Mouse (Mus musculus) cerebellum, adult 18-20 months (tissue): ENCODE results near the gene Efna4.

Experiments used
- DNase-seq, 2 experiments: peaks; one replicate each; pipeline ENCODE4 v3.0.0; 2021

Efna4 gene

GRCm38 (mm10) chr3:89337721-89338578 is at the start of gene Efna4:
TSS of gene Efna4 (minus strand) at chr3:89338028.
- no peak for DNase-seq

GRCm38 (mm10) chr3:89386438-89387420 is 48.9 kb upstream of the Efna4 start:
- DNase-seq, result no peak

GRCm38 (mm10) chr3:89385451-89385850 is 47.6 kb upstream of the Efna4 start:
- DNase-seq, result no peak

GRCm38 (mm10) chr3:89384331-89385076 is 46.7 kb upstream of the Efna4 start:
- no peak for DNase-seq

GRCm38 (mm10) chr3:89383651-89384255 is 45.9 kb upstream of the Efna4 start:
- DNase-seq, result no peak

- no peak for DNase-seq
Observed at GRCm38 (mm10) chr3:89382950-89383349, 45.1 kb upstream of the Efna4 start.

GRCm38 (mm10) chr3:89382033-89382882 is 44.4 kb upstream of the Efna4 start:
- DNase-seq, result no peak

- DNase-seq, result no peak
Observed at GRCm38 (mm10) chr3:89381233-89381632, 43.4 kb upstream of the Efna4 start.

- DNase-seq, result no peak
Observed at GRCm38 (mm10) chr3:89380711-89381110, 42.9 kb upstream of the Efna4 start.

GRCm38 (mm10) chr3:89380291-89380690 is 42.5 kb upstream of the Efna4 start:
- no peak for DNase-seq

GRCm38 (mm10) chr3:89379388-89380131 is 41.7 kb upstream of the Efna4 start:
- DNase-seq, result no peak

- peak; percentile 58 to 72 for DNase-seq
Observed at GRCm38 (mm10) chr3:89378394-89379067, 40.7 kb upstream of the Efna4 start.

- DNase-seq, result no peak
Observed at GRCm38 (mm10) chr3:89377831-89378230, 40.0 kb upstream of the Efna4 start.

GRCm38 (mm10) chr3:89373581-89374231 is 35.9 kb upstream of the Efna4 start:
- no peak for DNase-seq

GRCm38 (mm10) chr3:89367338-89367737 is 29.5 kb upstream of the Efna4 start:
- DNase-seq, result no peak

- DNase-seq, result no peak
Observed at GRCm38 (mm10) chr3:89365486-89366414, 27.9 kb upstream of the Efna4 start.

GRCm38 (mm10) chr3:89365153-89365485 is 27.3 kb upstream of the Efna4 start, which contains the start of gene Dcst1:
TSS of gene Dcst1 (minus strand) at chr3:89365253.
- DNase-seq, result no peak

GRCm38 (mm10) chr3:89364631-89365030 is 26.8 kb upstream of the Efna4 start:
- no peak for DNase-seq
